In genomic region chr13:113941943-113942342, GRCm38 (mm10) we compare ENCODE assay signal across 12 mouse cellular contexts.
"Had no signal": no experiment of that assay in that cellular context is flagged by ENCODE, and none has a peak within 500 bp of the region (broad histone marks: within the 10 kb centered on the region; RNA-seq: fewer than 3 reads in every experiment).

No protein-coding gene starts in this region.

- H3K4me2 ChIP-seq: liver, embryonic 11.5 days; liver, embryonic 15.5 days; midbrain, embryonic 13.5 days had no signal

- H3K4me3 ChIP-seq: liver, embryonic 15.5 days; midbrain, embryonic 13.5 days had no signal

- H3K9ac ChIP-seq: liver, embryonic 15.5 days; midbrain, embryonic 13.5 days had no signal

- H3K4me1 ChIP-seq: midbrain, embryonic 13.5 days had no signal

- ATAC-seq: lung, postnatal 0 days; midbrain, embryonic 13.5 days had no signal

- H3K27ac ChIP-seq: kidney, postnatal 0 days; liver, embryonic 15.5 days; midbrain, embryonic 13.5 days; stomach, postnatal 0 days had no signal

- H3K36me3 ChIP-seq: liver, embryonic 15.5 days; midbrain, embryonic 13.5 days had no signal

- DNase-seq: kidney, postnatal 36 days; layer of hippocampus, adult 9-11 months; layer of hippocampus, postnatal 36 days; lung, adult 2 months; lung, postnatal 36 days; thymus, postnatal 4 days had no signal

- H3K9me3 ChIP-seq: liver, embryonic 15.5 days; midbrain, embryonic 13.5 days had no signal

- H3K27me3 ChIP-seq: liver, embryonic 15.5 days; midbrain, embryonic 13.5 days had no signal
